Mouse (Mus musculus) G1E (cell line): ENCODE measurements around the gene Cd244a. TPM values are rescaled to one million over a fixed set of nuclear protein-coding genes. Genes with fewer than 3 reads are reported as not detected.

Experiments
- ATAC-seq: 2 replicates; pipeline ENCODE4 v1.8.0; 2016; ENCODE audit warnings: mild to moderate bottlenecking; ENCODE audit not compliant: insufficient number of reproducible peaks, poor library complexity, low FRiP score, severe bottlenecking; ENCODE audit errors: extremely low read depth
- DNase-seq: peaks from one replicate; pipeline ENCODE4 v3.0.0; 2012; ENCODE audit warnings: low spot score
- H3K27me3 ChIP-seq: 2 replicates; pipeline ENCODE4 v1.6.1; 2012; ENCODE audit warnings: mild to moderate bottlenecking, low read length, inconsistent platforms; ENCODE audit not compliant: insufficient read depth
- H3K36me3 ChIP-seq: replicated peaks from 2 replicates; pipeline ENCODE3; 2012; ENCODE audit warnings: mild to moderate bottlenecking, inconsistent platforms
- H3K4me1 ChIP-seq: 2 replicates; pipeline ENCODE4 v1.6.1; 2012; ENCODE audit warnings: low read depth, low read length, inconsistent platforms, mixed read lengths; ENCODE audit not compliant: insufficient read depth
- H3K4me3 ChIP-seq: 2 replicates; pipeline ENCODE4 v1.5.1; 2012; ENCODE audit warnings: low read depth, mild to moderate bottlenecking, inconsistent platforms, low read length, moderate library complexity, mixed read lengths
- H3K9me3 ChIP-seq: replicated peaks from 2 replicates; pipeline ENCODE4 v1.6.1; 2012; ENCODE audit warnings: inconsistent platforms
- CTCF ChIP-seq: IDR thresholded peaks from 2 replicates; pipeline ENCODE4 v1.5.1; 2012; ENCODE audit warnings: low read depth, low read length, inconsistent platforms, mixed read lengths
- GATA1 ChIP-seq: IDR thresholded peaks from 2 replicates; pipeline ENCODE4 v1.6.1; 2012; ENCODE audit warnings: borderline replicate concordance, low read length, inconsistent platforms, mixed read lengths
- GATA2 ChIP-seq: IDR thresholded peaks from 2 replicates; pipeline ENCODE4 v1.6.1; 2012; ENCODE audit warnings: low read depth, low read length, inconsistent platforms, borderline replicate concordance
- POLR2AphosphoS5 ChIP-seq: IDR thresholded peaks from 2 replicates; pipeline ENCODE4 v1.6.1; 2012; ENCODE audit warnings: low read depth, low read length, inconsistent platforms; ENCODE audit not compliant: insufficient replicate concordance
- TAL1 ChIP-seq: conservative IDR thresholded peaks from 2 replicates; pipeline ENCODE4 v1.6.1; 2012; ENCODE audit warnings: low read depth, low read length, inconsistent platforms, mixed read lengths
- polyA plus RNA-seq: library from polyadenylated mRNA; stranded (reverse); fragments of >175 nt; gene quantifications from 2 replicates; pipeline ENCODE4 v1.2.3, GENCODE M21; 2012
- total RNA-seq, 2 experiments: library from RNA; stranded (forward) in 1 of 2; stranded (reverse) in 1 of 2; fragments of 200-1000 nt in 1 of 2; fragments of >200 nt in 1 of 2; fragmentation: Nextera tagmentation in 1 of 2; gene quantifications; 2 replicates each; pipeline ENCODE4 v1.2.3; 2014 to 2017

Gene Cd244a
- total and polyA plus RNA-seq, 3 experiments, result 0.44 TPM; not detected in 2

DNA sequence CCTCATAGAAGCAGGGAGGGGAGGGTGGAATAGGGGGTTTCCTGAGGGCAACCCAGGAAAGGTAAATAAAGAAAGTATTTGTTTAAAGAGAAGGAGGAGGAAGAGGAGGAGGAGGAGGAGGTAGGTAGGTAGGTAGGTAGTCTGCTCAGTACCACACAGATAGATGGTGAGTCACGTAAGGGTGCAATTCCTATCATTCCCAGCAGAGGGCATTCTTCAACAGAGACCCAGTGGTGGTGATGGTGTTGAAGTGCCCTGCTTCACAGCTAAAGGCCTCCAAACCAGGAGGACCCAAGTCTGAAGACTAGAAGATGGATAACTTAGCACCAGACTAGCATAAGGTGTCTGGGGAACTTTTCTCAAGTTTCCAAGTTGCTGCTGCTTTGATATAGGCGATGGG, 51.0 kb downstream of the Cd244a start:
- Histone ChIP-seq H3K9me3 (peaks cover 38% of the 10 kb centered on the region), H3K27me3 (no peaks in the 10 kb centered on the region), H3K36me3 (no peaks in the 10 kb centered on the region), H3K4me1 (no peaks in the 10 kb centered on the region), H3K4me3 (no peak overlapping the region)
- TF ChIP-seq GATA2 (no peak), CTCF (no peak), POLR2AphosphoS5 (no peak)
- no peak for DNase-seq
- no peak for ATAC-seq

DNA sequence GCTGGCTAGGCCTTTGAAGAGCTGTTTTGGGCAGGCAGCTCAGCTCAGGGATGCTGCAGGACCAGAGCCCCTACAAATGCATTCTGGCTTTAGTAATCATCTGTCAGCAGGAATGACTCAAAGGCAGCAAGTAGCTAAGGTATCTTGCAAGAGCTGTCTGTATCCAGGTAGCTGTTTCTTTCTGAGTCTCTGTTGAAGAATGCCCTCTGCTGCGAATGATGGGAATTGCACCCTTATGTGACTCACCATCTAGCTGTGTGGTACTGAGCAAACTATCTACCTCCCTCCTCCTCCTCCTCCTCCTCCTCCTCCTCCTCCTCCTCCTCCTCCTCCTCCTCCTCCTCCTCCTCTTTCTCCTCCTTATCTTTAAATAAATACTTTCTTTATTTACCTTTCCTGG, 51.8 kb downstream of the Cd244a start:
- no peak for DNase-seq
- Histone ChIP-seq H3K9me3 (peaks cover 35% of the 10 kb centered on the region), H3K27me3 (no peaks in the 10 kb centered on the region), H3K4me1 (no peaks in the 10 kb centered on the region), H3K4me3 (no peak overlapping the region), H3K36me3 (no peaks in the 10 kb centered on the region)
- TF ChIP-seq POLR2AphosphoS5 (no peak), GATA2 (no peak)
- ATAC-seq, result no peak

DNA sequence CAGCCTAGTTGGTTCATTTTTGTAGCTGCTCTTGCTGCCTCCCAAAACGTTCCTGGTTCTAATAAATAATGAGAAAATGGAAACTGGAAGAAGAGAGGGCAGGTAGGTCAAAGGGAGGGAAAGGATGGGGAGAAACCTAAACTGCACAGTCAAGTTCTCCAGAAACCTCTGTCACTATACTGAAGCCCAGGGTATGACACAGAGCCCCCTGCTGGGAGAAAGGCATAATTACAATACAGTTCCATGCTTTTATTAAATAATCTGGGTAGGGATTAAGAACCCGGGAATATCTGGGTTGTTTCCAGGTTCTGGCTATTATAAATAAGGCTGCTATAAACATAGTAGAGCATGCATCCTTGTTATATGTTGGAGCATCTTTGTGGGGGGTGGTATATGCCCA, 55.0 kb downstream of the Cd244a start:
- H3K9me3 ChIP-seq, result peaks cover 53% of the 10 kb centered on the region
- H3K4me1 ChIP-seq, result no peaks in the 10 kb centered on the region
- H3K27me3 ChIP-seq, result no peaks in the 10 kb centered on the region
- H3K4me3 ChIP-seq, result no peak overlapping the region
- no peak for ATAC-seq
- no peak for DNase-seq
- TF ChIP-seq CTCF (no peak), TAL1 (no peak), POLR2AphosphoS5 (no peak), GATA1 (no peak), GATA2 (no peak)
- no peaks in the 10 kb centered on the region for H3K36me3 ChIP-seq

DNA sequence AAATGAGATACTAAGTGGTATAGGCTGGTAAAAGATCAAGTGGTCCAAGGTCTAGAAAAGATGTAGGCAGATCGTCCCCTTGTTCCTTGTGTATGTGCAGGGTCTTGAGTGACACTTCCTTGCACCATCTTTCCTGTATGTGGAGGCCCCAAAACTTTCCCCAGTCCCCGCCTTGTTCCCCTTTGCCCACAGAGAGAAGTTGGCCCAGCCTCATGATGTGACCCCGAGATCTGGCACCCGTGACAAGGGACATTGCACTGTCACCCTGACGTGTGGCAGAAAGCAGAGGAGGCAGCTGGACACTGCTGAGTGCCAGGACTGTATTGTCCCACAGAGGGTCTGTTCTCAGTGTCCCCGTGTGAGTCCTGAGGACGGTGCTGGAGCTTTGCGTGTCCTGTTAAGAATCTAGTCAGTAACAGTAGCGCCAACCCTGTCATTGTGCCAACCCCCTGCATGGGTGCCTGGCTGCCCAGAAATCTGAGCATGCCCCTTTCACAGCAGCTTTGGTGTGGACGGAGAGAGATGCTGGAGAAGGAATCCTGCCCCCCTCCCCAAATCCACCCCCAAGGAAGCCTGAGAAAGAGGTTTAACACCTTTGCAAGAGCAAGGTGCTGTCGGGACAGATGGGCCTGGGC, 58.0 kb downstream of the Cd244a start:
- Histone ChIP-seq H3K9me3 (peaks cover 41% of the 10 kb centered on the region), H3K27me3 (no peaks in the 10 kb centered on the region), H3K36me3 (no peaks in the 10 kb centered on the region), H3K4me1 (no peaks in the 10 kb centered on the region), H3K4me3 (no peak overlapping the region)
- DNase-seq, result no peak
- TF ChIP-seq CTCF (no peak), GATA1 (no peak)
- ATAC-seq, result no peak

DNA sequence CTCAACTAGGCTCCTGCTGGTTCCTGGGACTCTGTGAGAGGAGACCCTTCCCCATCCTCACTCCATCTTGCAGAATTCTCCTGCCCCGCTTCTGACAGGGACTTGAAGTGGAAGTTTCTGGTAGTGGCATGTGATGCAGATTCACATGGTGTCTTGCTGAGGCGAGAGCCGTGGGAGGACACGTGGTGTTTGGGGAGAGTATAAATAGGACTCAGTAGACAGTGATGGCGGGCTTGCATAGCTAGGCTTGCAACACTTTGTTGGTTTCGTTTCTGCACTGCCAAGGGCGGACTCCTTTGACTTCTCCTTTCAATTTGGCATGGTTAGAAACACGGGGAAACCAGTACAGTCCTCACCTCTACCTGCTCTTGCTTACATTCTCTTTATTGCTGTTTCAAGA, 60.0 kb downstream of the Cd244a start:
- no peaks in the 10 kb centered on the region for H3K36me3 ChIP-seq
- H3K4me3 ChIP-seq, result no peak overlapping the region
- no peak for ATAC-seq
- no peaks in the 10 kb centered on the region for H3K4me1 ChIP-seq
- H3K9me3 ChIP-seq, result peaks cover 35% of the 10 kb centered on the region
- no peaks in the 10 kb centered on the region for H3K27me3 ChIP-seq
- DNase-seq, result no peak
- TF ChIP-seq GATA1 (no peak), POLR2AphosphoS5 (no peak), CTCF (no peak), TAL1 (no peak), GATA2 (no peak)

DNA sequence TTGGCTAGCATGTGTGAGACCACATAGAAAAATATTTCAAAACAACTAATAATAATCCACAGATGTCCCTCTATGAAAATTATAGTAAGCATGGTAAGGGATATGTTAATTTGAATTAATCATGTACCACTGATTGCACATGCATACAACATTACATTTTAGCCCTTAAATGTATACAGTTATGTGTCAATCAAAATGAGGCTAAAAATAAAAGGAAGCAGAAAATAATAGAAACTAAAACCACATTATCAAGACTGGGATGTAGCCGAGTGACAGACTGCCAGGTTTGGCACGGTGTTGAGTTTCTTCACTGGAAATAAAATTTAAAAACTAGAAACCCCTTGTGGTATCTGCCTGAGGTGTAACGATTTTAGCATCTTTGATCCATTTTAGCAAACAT, 60.7 kb downstream of the Cd244a start:
- H3K9me3 ChIP-seq, result peaks cover 36% of the 10 kb centered on the region
- no peaks in the 10 kb centered on the region for H3K27me3 ChIP-seq
- TF ChIP-seq GATA2 (no peak), TAL1 (no peak), CTCF (no peak), GATA1 (no peak), POLR2AphosphoS5 (no peak)
- DNase-seq, result no peak
- ATAC-seq, result no peak
- no peak overlapping the region for H3K4me3 ChIP-seq
- H3K4me1 ChIP-seq, result no peaks in the 10 kb centered on the region
- H3K36me3 ChIP-seq, result no peaks in the 10 kb centered on the region

DNA sequence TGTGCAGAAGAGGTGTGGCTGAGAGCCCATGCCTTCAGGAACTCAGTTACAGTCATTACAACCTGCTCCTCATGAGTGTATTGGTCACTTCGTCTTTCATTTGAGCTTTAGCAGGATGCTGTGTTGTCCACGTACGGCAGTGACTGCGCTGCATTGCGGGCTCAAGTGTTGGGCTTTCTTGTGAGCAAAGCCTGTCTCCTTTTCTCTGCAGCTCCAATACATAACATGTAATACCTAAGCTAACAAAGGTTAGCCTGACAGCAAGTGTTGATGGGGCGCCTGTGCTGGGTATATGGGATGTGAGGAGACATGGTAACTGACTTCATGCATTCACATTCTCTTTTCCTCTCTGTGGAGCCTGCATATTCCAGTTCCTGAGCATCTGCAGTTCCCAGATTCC, 61.1 kb downstream of the Cd244a start:
- Histone ChIP-seq H3K4me1 (no peaks in the 10 kb centered on the region), H3K9me3 (peaks cover 36% of the 10 kb centered on the region), H3K4me3 (no peak overlapping the region), H3K27me3 (no peaks in the 10 kb centered on the region), H3K36me3 (no peaks in the 10 kb centered on the region)
- DNase-seq (no peak), ATAC-seq (no peak)
- TF ChIP-seq CTCF, result no peak
- no peak for TF ChIP-seq POLR2AphosphoS5
- TF ChIP-seq GATA1, result no peak
- TF ChIP-seq GATA2, result no peak
- TF ChIP-seq TAL1, result no peak
